Mouse (Mus musculus) megakaryocyte-erythroid progenitor cell, adult 5-6 weeks (primary cell): ENCODE data around the gene Jag2. TPM values are rescaled to one million over a fixed set of nuclear protein-coding genes. Genes with fewer than 3 reads are reported as not detected.
A peak's percentile ranks its signal among the peaks of the same experiment; 100 is the strongest.

ENCODE experiments used
- ATAC-seq: replicated peaks from 2 replicates; pipeline ENCODE4 v1.8.0; 2016; ENCODE audit warnings: mild to moderate bottlenecking, inconsistent platforms; ENCODE audit not compliant: severe bottlenecking, poor library complexity, low FRiP score, low TSS enrichment
- total RNA-seq, 2 experiments: library from RNA; stranded (forward) in 1 of 2; stranded (reverse) in 1 of 2; fragments of 200-1000, 215-1000 nt in 1 of 2; fragments of >200 nt in 1 of 2; fragmentation: Nextera tagmentation in 1 of 2; gene quantifications; 2 replicates each; pipeline ENCODE4 v1.2.3; 2014 to 2017

Jag2 gene
- total RNA-seq, 2 experiments from 2014 or later = 0.11 to 5.7 TPM

DNA sequence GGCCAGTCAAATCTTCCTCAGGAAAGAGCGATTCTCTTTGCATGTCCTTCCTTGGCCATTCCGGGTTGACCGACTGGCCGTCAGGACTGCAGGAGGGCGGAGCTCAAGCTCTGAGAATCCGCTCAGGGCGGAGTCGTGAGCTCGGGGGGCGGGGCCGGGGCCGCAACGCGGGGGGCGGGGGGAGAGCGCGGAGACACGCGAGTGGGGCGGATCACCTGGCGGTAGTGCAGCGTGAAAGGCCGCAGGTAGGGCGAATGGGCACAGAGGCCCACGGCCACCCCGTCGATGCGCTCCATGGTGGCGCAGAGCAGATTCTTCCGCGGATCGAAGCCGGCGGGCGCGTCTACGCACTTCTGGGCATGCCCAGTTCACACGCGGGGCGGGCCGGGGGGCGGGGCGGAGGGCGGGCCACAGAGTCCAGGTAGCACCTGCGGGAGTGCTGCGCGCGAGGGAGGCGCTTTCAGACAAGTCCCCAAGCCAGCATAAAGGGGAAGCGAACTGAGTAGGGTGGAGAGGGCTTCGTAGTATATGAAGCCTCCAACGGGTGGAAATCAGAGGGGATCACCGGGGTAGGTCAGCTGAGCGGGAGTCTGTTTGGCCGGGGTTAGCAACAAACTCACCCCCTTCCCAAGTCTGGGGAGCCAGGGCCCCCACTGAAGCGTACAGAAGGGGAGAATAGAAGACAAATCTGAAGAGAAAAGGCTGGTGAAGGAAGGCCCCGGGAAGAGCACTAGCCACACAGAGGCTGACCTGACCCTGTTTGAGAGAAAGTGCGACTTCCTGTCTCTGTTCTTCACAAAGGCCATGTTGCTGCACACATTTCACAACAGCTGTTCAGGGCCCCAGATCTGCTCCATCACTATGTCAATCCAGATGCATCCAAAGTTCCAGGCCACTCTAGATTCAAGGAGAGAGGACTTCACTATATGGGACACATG lies 12.5 kb upstream of the Jag2 start, which contains the start of gene Nudt14:
Nudt14 (minus strand) TSS at position 349 of the 938 bp plus-strand sequence.
- peak; percentile 54 for ATAC-seq

GRCm38 (mm10) chr12:112941156-112941775 lies 11.7 kb upstream of the Jag2 start:
- no peak for ATAC-seq

- no peak for ATAC-seq
Observed at GRCm38 (mm10) chr12:112940710-112941109, 11.1 kb upstream of the Jag2 start.

- no peak for ATAC-seq
Observed at GRCm38 (mm10) chr12:112940238-112940637, 10.7 kb upstream of the Jag2 start.

DNA sequence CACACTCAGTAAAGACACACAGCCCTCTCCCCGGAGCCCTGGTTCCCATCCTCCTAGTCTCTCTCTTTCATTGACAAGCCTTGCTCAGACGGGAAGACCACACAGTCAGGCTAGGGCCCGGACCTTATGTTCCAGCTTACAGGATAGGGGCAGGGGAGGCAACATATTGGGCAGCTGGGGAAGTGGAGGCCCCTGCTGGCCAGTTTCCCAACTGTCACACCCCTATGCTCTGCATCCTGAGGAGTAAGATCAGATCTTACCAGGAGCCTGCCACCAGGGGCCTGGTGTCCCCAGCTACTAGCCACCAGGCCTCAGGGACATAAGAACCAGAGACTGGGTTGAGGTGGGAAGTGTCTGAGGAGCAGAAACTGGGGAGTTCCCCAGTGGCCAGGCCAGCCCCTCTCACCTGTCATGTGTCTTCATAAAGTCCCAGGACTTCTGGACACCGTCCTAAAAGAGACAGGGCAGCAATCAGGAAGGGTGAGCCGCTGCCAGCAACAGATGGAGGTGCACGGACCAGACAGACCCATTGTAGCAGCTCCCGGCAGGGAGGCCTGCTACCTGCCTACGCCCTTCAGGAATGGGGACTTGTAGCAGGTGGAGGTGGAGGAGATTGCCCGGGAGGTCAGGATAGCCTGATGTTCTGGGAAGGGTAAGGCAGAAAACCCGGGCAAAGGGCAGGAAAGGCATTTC lies 9.4 kb upstream of the Jag2 start:
- ATAC-seq = peak; percentile 35

DNA sequence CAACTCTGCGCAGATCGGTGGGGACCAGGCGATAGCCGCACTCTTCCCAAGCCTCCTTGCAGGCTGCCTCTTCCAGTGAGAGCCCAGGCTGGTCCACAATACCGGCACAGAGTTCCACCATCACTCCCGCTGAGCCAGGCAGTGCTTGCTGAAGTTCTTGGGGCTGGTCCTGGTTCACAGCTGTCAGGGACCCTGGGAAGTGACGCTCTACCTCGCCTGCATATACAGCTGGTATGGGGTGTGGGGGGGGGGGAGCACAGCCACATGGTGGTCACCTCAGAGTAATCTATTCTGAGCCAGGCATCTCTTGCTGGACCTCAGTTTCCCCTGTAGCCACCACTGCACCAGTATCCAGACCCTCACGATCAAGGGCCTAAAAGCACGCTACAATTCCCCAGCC lies 8.8 kb upstream of the Jag2 start:
- no peak for ATAC-seq

DNA sequence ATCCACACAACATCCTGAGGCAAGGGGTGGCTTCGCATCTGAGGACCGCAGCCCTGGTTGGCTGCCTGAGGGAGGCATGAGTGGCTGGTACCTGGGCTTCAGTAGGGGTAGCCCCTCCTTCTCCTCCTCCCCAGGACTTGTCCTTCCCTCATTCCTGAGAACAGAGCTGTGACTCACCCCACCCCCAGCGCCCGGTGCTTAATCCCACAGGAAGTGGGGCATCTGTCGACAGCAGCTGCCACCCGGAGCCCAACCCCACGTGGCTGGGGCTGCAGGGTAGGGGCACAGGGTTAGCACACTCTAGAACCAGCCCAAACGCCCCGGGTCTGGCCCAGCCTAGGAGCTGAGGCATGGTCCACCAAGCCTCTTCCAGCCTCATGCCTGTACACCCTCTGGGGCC lies 8.3 kb upstream of the Jag2 start:
- no peak for ATAC-seq

- no peak for ATAC-seq
Observed at GRCm38 (mm10) chr12:112932647-112933046, 3.1 kb upstream of the Jag2 start.

- no peak for ATAC-seq
Observed at GRCm38 (mm10) chr12:112928401-112929241, 955 bp downstream of the Jag2 start.

DNA sequence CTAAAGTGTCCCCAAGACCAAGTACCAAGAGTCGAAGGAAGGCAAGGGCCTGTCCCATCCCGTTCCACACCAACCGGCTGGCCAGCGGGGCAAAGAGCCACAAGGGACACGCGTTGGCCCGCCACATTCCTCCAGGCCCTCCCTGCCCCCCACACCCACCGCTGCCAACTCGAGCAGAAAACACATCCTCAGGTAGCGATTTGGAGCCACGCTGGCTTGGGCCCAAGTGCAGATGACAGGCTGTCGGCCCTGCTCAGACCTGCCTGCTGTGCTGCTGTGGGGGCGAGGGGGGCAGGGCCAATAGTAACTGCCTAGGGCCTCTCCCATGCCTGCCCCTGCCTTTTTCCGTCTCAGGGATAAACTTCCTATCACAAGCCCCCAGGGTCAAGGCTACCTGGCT lies 2.3 kb downstream of the Jag2 start:
- ATAC-seq = no peak

DNA sequence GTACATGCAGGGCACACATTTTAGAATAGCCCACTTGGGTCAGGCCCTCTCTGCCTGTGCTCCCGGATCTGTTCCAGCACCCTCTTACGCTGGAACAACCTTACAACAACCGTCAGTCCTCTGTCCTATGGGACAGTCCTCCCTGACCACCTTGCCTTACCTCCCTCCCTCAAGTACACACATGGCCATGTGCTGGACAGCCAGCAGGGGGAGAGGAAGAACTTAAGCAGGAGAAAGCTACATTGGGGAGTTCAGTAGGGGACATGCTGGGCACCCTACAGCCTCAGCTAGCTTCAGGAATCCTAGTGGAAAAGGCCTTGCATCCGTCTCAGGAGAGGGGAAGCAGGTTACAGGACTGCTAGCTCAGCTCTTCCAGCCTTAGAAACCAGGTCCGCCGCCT lies 3.6 kb downstream of the Jag2 start:
- ATAC-seq = no peak

DNA sequence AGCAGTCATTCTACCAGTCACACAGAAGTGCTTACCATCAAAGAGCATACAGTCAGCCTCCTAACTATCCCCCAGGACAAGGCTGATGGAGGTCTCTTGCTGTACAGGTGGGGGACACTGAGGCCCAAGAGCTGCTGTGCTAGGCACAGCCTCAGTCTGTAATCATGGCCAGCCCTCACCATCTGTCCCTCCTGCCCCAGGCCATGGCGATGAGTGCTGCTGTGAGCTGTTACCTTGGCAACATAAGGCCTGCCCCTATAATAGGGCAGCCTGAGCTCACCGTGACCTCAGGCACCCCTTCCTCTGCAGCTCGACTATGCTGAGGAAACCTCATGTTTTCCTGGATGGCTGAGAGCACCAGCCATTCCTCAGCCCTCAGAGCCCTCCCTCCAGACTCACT lies 7.0 kb downstream of the Jag2 start:
- no peak for ATAC-seq

- no peak for ATAC-seq
Observed at GRCm38 (mm10) chr12:112921518-112921917, 8.1 kb downstream of the Jag2 start.

DNA sequence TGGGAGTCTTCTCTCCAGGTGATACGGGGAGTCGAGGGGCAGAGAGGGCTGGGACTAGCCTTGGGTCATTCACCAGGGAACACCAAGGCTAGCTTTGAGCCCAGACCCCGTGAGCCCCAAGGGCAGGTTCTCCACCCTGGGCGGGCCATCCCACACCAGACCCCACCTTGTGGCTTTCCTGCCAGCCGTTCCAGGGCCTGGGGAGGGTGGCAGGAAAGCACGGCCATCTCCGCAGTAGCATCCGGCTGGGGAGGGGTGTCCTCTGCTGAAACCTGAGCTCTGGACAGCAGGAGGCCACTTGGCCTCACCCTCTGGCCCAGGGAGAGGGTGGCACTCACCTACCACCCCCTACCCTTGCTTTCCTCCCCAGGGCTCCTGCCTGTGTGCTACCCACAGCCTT lies 11.7 kb downstream of the Jag2 start:
- ATAC-seq = no peak

GRCm38 (mm10) chr12:112917486-112917885 lies 12.1 kb downstream of the Jag2 start:
- ATAC-seq = no peak

GRCm38 (mm10) chr12:112916698-112917400 lies 12.7 kb downstream of the Jag2 start:
- ATAC-seq = no peak

DNA sequence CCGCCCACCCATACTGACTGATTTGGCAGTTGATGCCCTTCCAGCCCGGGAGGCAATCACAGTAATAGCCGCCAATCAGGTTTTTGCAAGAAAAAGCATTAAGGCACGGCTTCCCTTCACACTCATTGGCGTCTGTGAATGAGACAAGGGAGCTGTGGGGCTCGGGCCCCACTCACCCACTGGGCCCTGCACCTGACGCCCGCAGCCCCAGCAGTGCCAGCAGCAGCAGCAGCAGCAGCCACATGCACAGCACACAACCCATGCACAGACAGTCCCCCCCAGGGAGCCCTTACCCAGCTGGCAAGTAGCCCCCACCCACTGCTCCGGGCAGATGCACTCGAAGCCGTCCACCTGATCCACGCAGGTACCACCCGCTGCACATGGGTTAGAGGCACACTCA lies 14.0 kb downstream of the Jag2 start:
- ATAC-seq = no peak

- no peak for ATAC-seq
Observed at GRCm38 (mm10) chr12:112914527-112914926, 15.0 kb downstream of the Jag2 start.
